Mouse (Mus musculus) urinary bladder, postnatal 25 days (tissue): ENCODE data around the gene Trak2.
"Not testable (repeated sequence)": the region's sequence is repeated elsewhere in the genome, so short reads cannot be mapped to it uniquely, and the experiment has no call there.

Experiments used
- DNase-seq: peaks from one replicate; pipeline ENCODE4 v3.0.0; 2022; ENCODE audit warnings: low spot score

Trak2 gene

GRCm38 (mm10) chr1:58889826-58890546 is 83.2 kb downstream of the Trak2 start:
- peak; percentile 63 for DNase-seq

GRCm38 (mm10) chr1:58885646-58886045 is 87.6 kb downstream of the Trak2 start:
- DNase-seq, result no peak

GRCm38 (mm10) chr1:58883279-58883678 is 90.0 kb downstream of the Trak2 start:
- DNase-seq, result not testable (repeated sequence)

- DNase-seq, result not testable (repeated sequence)
Observed at GRCm38 (mm10) chr1:58879291-58879690, 93.9 kb downstream of the Trak2 start.

GRCm38 (mm10) chr1:58876500-58876899 is 96.7 kb downstream of the Trak2 start:
- not testable (repeated sequence) for DNase-seq

- DNase-seq, result not testable (repeated sequence)
Observed at GRCm38 (mm10) chr1:58860586-58860985, 112.6 kb downstream of the Trak2 start.

- DNase-seq, result not testable (repeated sequence)
Observed at GRCm38 (mm10) chr1:58859738-58860365, 113.4 kb downstream of the Trak2 start.

- not testable (repeated sequence) for DNase-seq
Observed at GRCm38 (mm10) chr1:58859131-58859530, 114.1 kb downstream of the Trak2 start.

GRCm38 (mm10) chr1:58856811-58857210 is 116.4 kb downstream of the Trak2 start:
- DNase-seq, result not testable (repeated sequence)
